Mouse (Mus musculus): ENCODE data around the gene Tmco4. TPM values are rescaled to one million over a fixed set of nuclear protein-coding genes. Genes with fewer than 3 reads are reported as not detected.

Tmco4 gene
- polyA plus RNA-seq, 1 experiment from 2014 or later = 1.4 TPM

- Histone ChIP-seq H3K4me3 (ENCODE audit: low read depth, low read length) (no peak overlapping the region), H3K4me2 (ENCODE audit: low read depth, severe bottlenecking) (no peak overlapping the region), H3K27me3 (ENCODE audit: control insufficient read depth, insufficient read depth, low read length) (no peaks in the 10 kb centered on the region), H3K36me3 (ENCODE audit: control insufficient read depth, insufficient read depth, low read length) (no peaks in the 10 kb centered on the region), H3K9me3 (ENCODE audit: control insufficient read depth, low read length) (no peaks in the 10 kb centered on the region), H3K27ac (replicated peaks; ENCODE audit: low read depth, low read length) (no peak overlapping the region), H3K4me1 (ENCODE audit: control insufficient read depth, insufficient read depth, low read length) (0 out of 2 replicates have a peak, but pooled peaks cover 5% of the 10 kb centered on the region), H3K9ac (ENCODE audit: low read length) (no peak overlapping the region)
- 33% methylated on average over 15 of the region's 15 CpGs for WGBS
- DNase-seq (ENCODE audit: low spot score) (peak; percentile 77), ATAC-seq (ENCODE audit: insufficient number of reproducible peaks, low FRiP score, low TSS enrichment, low read depth) (no peak)
These were observed 29.0 kb upstream of the Tmco4 start for GRCm38 (mm10) chr4:138943730-138944129.

GRCm38 (mm10) chr4:138948257-138948656, 24.4 kb upstream of the Tmco4 start:
- no peak for ATAC-seq (ENCODE audit: insufficient number of reproducible peaks, low FRiP score, low TSS enrichment, low read depth)
- H3K4me2 ChIP-seq (ENCODE audit: low read depth, severe bottlenecking) = no peak overlapping the region
- no peaks in the 10 kb centered on the region for H3K27me3 ChIP-seq (ENCODE audit: control insufficient read depth, insufficient read depth, low read length)
- H3K4me3 ChIP-seq (ENCODE audit: low read depth, low read length) = no peak overlapping the region
- H3K9ac ChIP-seq (ENCODE audit: low read length) = no peak overlapping the region
- no peak for DNase-seq (ENCODE audit: low spot score)
- H3K27ac ChIP-seq (replicated peaks; ENCODE audit: low read depth, low read length) = no peak overlapping the region
- H3K4me1 ChIP-seq (ENCODE audit: control insufficient read depth, insufficient read depth, low read length) = no peaks in the 10 kb centered on the region
- H3K9me3 ChIP-seq (ENCODE audit: control insufficient read depth, low read length) = no peaks in the 10 kb centered on the region
- H3K36me3 ChIP-seq (ENCODE audit: control insufficient read depth, insufficient read depth, low read length) = no peaks in the 10 kb centered on the region
- WGBS = 86% methylated on average over 2 of the region's 2 CpGs

- no peaks in the 10 kb centered on the region for H3K36me3 ChIP-seq (ENCODE audit: control insufficient read depth, insufficient read depth, low read length)
- WGBS = 86% methylated on average over 9 of the region's 9 CpGs
- no peaks in the 10 kb centered on the region for H3K9me3 ChIP-seq (ENCODE audit: control insufficient read depth, low read length)
- H3K9ac ChIP-seq (ENCODE audit: low read length) = no peak overlapping the region
- no peak overlapping the region for H3K4me2 ChIP-seq (ENCODE audit: low read depth, severe bottlenecking)
- H3K4me3 ChIP-seq (ENCODE audit: low read depth, low read length) = no peak overlapping the region
- no peak for DNase-seq (ENCODE audit: low spot score)
- no peaks in the 10 kb centered on the region for H3K27me3 ChIP-seq (ENCODE audit: control insufficient read depth, insufficient read depth, low read length)
- ATAC-seq (ENCODE audit: insufficient number of reproducible peaks, low FRiP score, low TSS enrichment, low read depth) = no peak
- H3K27ac ChIP-seq (replicated peaks; ENCODE audit: low read depth, low read length) = no peak overlapping the region
- H3K4me1 ChIP-seq (ENCODE audit: control insufficient read depth, insufficient read depth, low read length) = no peaks in the 10 kb centered on the region
These were observed 14.1 kb upstream of the Tmco4 start for GRCm38 (mm10) chr4:138958612-138959011.

- Histone ChIP-seq H3K36me3 (ENCODE audit: control insufficient read depth, insufficient read depth, low read length) (no peaks in the 10 kb centered on the region), H3K4me2 (ENCODE audit: low read depth, severe bottlenecking) (no peak overlapping the region), H3K9me3 (ENCODE audit: control insufficient read depth, low read length) (no peaks in the 10 kb centered on the region), H3K4me1 (ENCODE audit: control insufficient read depth, insufficient read depth, low read length) (no peaks in the 10 kb centered on the region), H3K9ac (ENCODE audit: low read length) (no peak overlapping the region), H3K27me3 (ENCODE audit: control insufficient read depth, insufficient read depth, low read length) (no peaks in the 10 kb centered on the region), H3K4me3 (ENCODE audit: low read depth, low read length) (no peak overlapping the region), H3K27ac (replicated peaks; ENCODE audit: low read depth, low read length) (no peak overlapping the region)
- WGBS = 87% methylated on average over 15 of the region's 15 CpGs
- ATAC-seq (ENCODE audit: insufficient number of reproducible peaks, low FRiP score, low TSS enrichment, low read depth) (no peak), DNase-seq (ENCODE audit: low spot score) (no peak)
These were observed 13.6 kb upstream of the Tmco4 start for GRCm38 (mm10) chr4:138959120-138959519.

- no peaks in the 10 kb centered on the region for H3K4me1 ChIP-seq (ENCODE audit: control insufficient read depth, insufficient read depth, low read length)
- H3K9ac ChIP-seq (ENCODE audit: low read length) = no peak overlapping the region
- no peak for ATAC-seq (ENCODE audit: insufficient number of reproducible peaks, low FRiP score, low TSS enrichment, low read depth)
- H3K4me2 ChIP-seq (ENCODE audit: low read depth, severe bottlenecking) = no peak overlapping the region
- no peak overlapping the region for H3K4me3 ChIP-seq (ENCODE audit: low read depth, low read length)
- 81% methylated on average over 7 of the region's 7 CpGs for WGBS
- H3K27me3 ChIP-seq (ENCODE audit: control insufficient read depth, insufficient read depth, low read length) = no peaks in the 10 kb centered on the region
- H3K9me3 ChIP-seq (ENCODE audit: control insufficient read depth, low read length) = no peaks in the 10 kb centered on the region
- no peaks in the 10 kb centered on the region for H3K36me3 ChIP-seq (ENCODE audit: control insufficient read depth, insufficient read depth, low read length)
- no peak overlapping the region for H3K27ac ChIP-seq (replicated peaks; ENCODE audit: low read depth, low read length)
- DNase-seq (ENCODE audit: low spot score) = no peak
These were observed 12.8 kb upstream of the Tmco4 start for GRCm38 (mm10) chr4:138959926-138960325.

- no peaks in the 10 kb centered on the region for H3K27me3 ChIP-seq (ENCODE audit: control insufficient read depth, insufficient read depth, low read length)
- ATAC-seq (ENCODE audit: insufficient number of reproducible peaks, low FRiP score, low TSS enrichment, low read depth) = no peak
- WGBS = 82% methylated on average over 5 of the region's 5 CpGs
- H3K4me1 ChIP-seq (ENCODE audit: control insufficient read depth, insufficient read depth, low read length) = no peaks in the 10 kb centered on the region
- H3K27ac ChIP-seq (replicated peaks; ENCODE audit: low read depth, low read length) = no peak overlapping the region
- no peak overlapping the region for H3K9ac ChIP-seq (ENCODE audit: low read length)
- no peak overlapping the region for H3K4me3 ChIP-seq (ENCODE audit: low read depth, low read length)
- H3K36me3 ChIP-seq (ENCODE audit: control insufficient read depth, insufficient read depth, low read length) = no peaks in the 10 kb centered on the region
- H3K9me3 ChIP-seq (ENCODE audit: control insufficient read depth, low read length) = no peaks in the 10 kb centered on the region
- H3K4me2 ChIP-seq (ENCODE audit: low read depth, severe bottlenecking) = no peak overlapping the region
- no peak for DNase-seq (ENCODE audit: low spot score)
These were observed 10.0 kb upstream of the Tmco4 start for GRCm38 (mm10) chr4:138962719-138963118.

GRCm38 (mm10) chr4:138965871-138966270, 6.8 kb upstream of the Tmco4 start:
- no peak overlapping the region for H3K27ac ChIP-seq (replicated peaks; ENCODE audit: low read depth, low read length)
- no peaks in the 10 kb centered on the region for H3K9me3 ChIP-seq (ENCODE audit: control insufficient read depth, low read length)
- no peaks in the 10 kb centered on the region for H3K36me3 ChIP-seq (ENCODE audit: control insufficient read depth, insufficient read depth, low read length)
- no peak for ATAC-seq (ENCODE audit: insufficient number of reproducible peaks, low FRiP score, low TSS enrichment, low read depth)
- no peaks in the 10 kb centered on the region for H3K4me1 ChIP-seq (ENCODE audit: control insufficient read depth, insufficient read depth, low read length)
- H3K4me2 ChIP-seq (ENCODE audit: low read depth, severe bottlenecking) = no peak overlapping the region
- no peak overlapping the region for H3K4me3 ChIP-seq (ENCODE audit: low read depth, low read length)
- 83% methylated on average over 5 of the region's 5 CpGs for WGBS
- H3K27me3 ChIP-seq (ENCODE audit: control insufficient read depth, insufficient read depth, low read length) = no peaks in the 10 kb centered on the region
- DNase-seq (ENCODE audit: low spot score) = no peak
- H3K9ac ChIP-seq (ENCODE audit: low read length) = no peak overlapping the region

GRCm38 (mm10) chr4:138966866-138967265, 5.8 kb upstream of the Tmco4 start, which contains the start of gene Rnf186:
Gene Rnf186 (plus strand): TSS chr4:138967112.
- Histone ChIP-seq H3K9me3 (ENCODE audit: control insufficient read depth, low read length) (no peaks in the 10 kb centered on the region), H3K4me1 (ENCODE audit: control insufficient read depth, insufficient read depth, low read length) (no peaks in the 10 kb centered on the region; the same call in 1 of the 2 replicates), H3K9ac (ENCODE audit: low read length) (no peak within 1 kb of the TSS), H3K4me3 (ENCODE audit: low read depth, low read length) (no peak within 1 kb of the TSS), H3K36me3 (ENCODE audit: control insufficient read depth, insufficient read depth, low read length) (no peaks in the 10 kb centered on the region), H3K27ac (replicated peaks; ENCODE audit: low read depth, low read length) (no peak within 1 kb of the TSS), H3K4me2 (ENCODE audit: low read depth, severe bottlenecking) (no peak within 1 kb of the TSS), H3K27me3 (ENCODE audit: control insufficient read depth, insufficient read depth, low read length) (no peaks in the 10 kb centered on the region)
- ATAC-seq (ENCODE audit: insufficient number of reproducible peaks, low FRiP score, low TSS enrichment, low read depth) = no peak
- DNase-seq (ENCODE audit: low spot score) = no peak
- 90% methylated on average over 13 of the region's 13 CpGs for WGBS

- 90% methylated on average over 14 of the region's 15 CpGs for WGBS
These were observed 5.2 kb upstream of the Tmco4 start for GRCm38 (mm10) chr4:138967485-138967884.

More at GRCm38 (mm10) chr4:138967485-138967884, 5.2 kb upstream of the Tmco4 start:
- H3K36me3 ChIP-seq (ENCODE audit: control insufficient read depth, insufficient read depth, low read length) = no peaks in the 10 kb centered on the region
- H3K4me2 ChIP-seq (ENCODE audit: low read depth, severe bottlenecking) = no peak overlapping the region
- H3K9ac ChIP-seq (ENCODE audit: low read length) = no peak overlapping the region
- DNase-seq (ENCODE audit: low spot score) (no peak), ATAC-seq (ENCODE audit: insufficient number of reproducible peaks, low FRiP score, low TSS enrichment, low read depth) (no peak)
- H3K9me3 ChIP-seq (ENCODE audit: control insufficient read depth, low read length) = no peaks in the 10 kb centered on the region
- H3K27me3 ChIP-seq (ENCODE audit: control insufficient read depth, insufficient read depth, low read length) = no peaks in the 10 kb centered on the region
- peaks cover 2% of the 10 kb centered on the region; the same call in 1 of the 2 replicates for H3K4me1 ChIP-seq (ENCODE audit: control insufficient read depth, insufficient read depth, low read length)
- no peak overlapping the region for H3K4me3 ChIP-seq (ENCODE audit: low read depth, low read length)
- H3K27ac ChIP-seq (replicated peaks; ENCODE audit: low read depth, low read length) = no peak overlapping the region

Measured in limb, embryonic 11.5 days (tissue).